Mouse (Mus musculus) frontal cortex, adult 2 months (tissue): ENCODE results near the gene Chml. TPM values are rescaled to one million over a fixed set of nuclear protein-coding genes. Genes with fewer than 3 reads are reported as not detected.
A peak's percentile ranks its signal among the peaks of the same experiment; 100 is the strongest.

Source experiments
- DNase-seq, 2 experiments: peaks; one replicate each; pipeline ENCODE4 v3.0.0; 2022; ENCODE audit warnings: low spot score in 1 of 2; ENCODE audit errors: extremely low spot score in 1 of 2
- polyA plus RNA-seq: library from polyadenylated mRNA; depleted of rRNA; stranded (reverse); fragments of >200 nt; gene quantifications from 2 replicates; pipeline ENCODE4 v1.2.3, GENCODE M21; 2012; rRNA removed

The Chml gene
- polyA plus RNA-seq = 4.2 and 4.6 TPM in 2 replicates

DNA sequence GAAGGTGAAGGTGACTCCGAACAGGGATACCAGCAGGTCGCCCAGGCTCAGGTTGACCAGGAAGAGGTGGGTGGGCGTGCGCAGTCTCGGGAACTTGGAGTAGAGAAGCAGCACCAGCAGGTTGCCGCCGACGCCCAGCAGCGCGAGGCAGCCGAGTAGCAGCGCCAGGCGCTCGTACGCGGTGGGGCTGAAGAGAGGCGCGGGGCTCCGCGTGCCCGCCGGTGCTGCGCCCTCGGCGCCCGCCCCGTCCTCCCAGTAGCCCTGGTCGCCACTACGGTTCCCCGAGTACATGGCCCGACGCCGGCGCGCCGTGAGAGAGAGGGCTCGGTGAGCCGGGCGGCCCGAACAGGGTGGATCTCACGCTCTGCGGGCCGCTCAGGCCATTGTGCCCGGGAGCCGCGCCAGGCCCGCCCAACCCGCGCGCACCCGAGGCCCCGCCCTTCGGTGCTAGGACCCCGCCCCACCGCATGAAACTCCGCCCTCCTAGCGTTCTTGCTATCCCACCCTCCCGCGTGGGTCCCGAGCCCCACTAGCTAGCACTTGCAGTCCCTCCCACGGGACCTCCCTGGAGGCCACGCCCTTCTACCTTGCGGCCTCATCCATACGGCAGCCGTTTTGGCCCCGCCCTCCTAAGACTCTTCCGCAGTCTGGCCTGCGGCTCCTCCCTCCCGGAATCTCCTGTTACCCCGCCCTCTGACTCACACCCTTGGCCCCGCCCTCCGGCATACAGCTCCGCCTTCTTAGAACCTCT is at the start of gene Chml, which contains the start of gene Opn3:
TSS of gene Chml (minus strand) at position 656 of the 751 bp plus-strand sequence.
TSS of gene Opn3 (minus strand) at position 531 of the 751 bp plus-strand sequence.
- DNase-seq = peak; percentile 96 to 97

DNA sequence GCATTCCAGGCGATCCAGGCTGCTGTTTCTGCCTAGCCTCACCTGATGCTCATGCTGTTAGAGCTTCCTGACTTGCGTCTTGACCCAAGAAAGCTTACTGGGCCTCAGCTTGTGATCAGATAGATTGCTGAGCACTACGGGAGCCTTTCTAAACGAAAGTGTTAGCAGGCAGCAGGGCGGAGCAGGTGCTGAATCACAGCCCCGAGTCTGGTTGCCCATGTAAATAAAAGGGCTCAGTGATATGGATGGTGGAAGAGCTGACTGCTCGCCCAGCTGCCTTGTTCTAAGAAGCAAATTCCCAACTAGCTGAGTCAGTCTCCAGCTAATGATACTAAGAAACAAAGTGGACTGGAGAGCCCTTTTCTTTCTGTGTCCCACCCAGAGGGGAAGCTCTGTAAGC is 33.1 kb upstream of the Chml start:
- no peak for DNase-seq

DNA sequence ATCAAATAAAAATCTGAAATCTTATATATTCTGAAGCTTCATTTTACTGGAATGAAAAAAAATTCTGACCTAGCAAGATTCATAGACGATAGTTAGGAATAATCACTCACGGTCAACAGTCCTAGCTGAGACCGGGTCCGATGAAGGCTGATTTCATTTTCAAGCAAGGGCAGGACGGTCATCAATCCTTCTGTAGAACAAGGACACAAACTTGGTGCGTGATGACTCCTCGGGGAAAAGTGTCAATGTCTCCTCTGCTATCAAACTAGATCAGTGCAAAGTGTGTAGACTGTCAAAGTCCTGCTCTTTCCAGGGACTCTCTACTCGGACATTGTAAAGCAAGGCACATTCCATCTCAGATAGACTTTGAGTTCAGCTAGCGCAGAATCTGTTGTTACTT is 24.1 kb upstream of the Chml start:
- no peak for DNase-seq

DNA sequence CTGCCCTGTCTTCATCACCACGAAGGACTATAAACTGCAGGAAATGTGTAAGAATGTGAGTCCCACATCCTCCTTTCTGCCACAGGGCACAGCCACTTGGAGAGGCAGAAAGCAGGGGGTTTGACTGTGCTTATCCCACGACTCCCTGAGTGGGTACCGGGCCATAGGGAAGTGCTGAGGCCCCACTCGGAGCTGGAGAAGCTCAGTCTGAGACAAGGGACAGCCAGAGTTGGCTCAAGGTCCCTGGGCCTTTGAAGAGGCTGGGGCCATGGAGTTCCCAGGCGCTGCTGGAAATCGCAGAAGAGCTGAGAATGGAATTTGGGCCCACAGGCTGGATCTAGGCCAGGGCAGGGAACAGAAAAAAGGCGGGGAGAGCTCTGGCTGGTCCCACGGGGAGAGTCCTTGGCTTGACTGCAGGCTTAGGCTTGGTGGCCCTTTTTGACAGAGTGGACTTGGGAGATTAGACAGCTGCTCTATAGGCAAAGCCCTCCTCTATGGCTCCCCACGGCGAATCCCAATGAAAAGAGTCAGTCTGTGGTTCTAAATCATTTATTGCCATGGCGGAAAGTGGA is 19.7 kb upstream of the Chml start:
- no peak for DNase-seq

DNA sequence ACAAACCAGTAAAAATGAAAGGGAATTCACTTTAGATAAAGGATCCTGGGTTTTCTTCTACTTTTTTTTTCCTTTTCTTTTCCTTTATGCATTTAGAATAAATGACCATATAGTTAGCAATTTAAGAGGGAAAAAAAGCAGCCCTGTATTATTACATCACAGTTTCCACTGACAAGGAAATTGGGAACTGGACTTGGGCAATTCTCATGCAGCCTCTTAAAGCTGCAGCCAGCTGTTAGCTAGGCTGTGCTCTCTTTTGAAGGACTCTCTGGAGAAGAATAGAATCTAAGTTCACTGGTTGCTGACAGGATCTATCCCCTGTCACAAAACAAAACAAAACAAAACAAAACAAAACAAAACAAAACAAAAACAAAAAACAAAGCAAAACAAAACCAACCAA is 15.3 kb upstream of the Chml start:
- DNase-seq = no peak

DNA sequence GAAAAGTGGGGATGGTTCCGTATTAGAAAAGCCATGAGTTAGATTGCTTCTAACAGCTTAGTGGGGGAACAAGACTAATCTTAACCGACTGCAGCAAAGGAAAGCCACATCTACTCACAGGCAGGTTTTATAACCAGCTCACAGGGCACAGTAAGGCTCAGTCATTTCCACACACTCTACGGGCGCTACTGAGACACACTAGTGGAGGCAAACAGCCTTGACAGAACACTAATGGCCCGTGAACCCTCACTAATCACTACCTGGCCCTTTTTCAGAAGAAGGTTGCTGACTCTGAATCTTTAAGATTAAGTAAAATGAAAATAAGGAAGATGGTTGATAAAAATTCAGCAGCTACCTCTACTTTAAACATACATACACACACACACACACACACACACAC is 14.9 kb upstream of the Chml start:
- DNase-seq = no peak

DNA sequence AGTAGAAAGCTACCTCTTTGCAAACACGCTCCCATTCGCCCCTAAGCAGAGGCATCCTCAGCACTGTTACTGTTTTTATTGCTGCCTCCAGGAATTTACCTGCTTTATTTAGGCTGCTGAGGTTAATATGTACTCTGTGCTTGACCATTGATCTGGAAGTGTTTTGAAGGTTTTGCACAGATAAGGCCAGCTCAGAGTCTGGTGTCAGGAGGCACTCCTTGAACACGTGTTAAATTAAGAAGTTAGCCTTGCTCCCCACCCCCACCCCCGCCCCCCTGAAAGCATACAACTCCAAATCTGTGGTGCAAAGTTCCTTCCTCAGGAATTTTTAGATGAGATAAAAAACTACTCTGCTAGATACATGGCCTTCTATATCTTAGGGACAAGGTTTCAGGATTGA is 8.4 kb upstream of the Chml start:
- DNase-seq = no peak

DNA sequence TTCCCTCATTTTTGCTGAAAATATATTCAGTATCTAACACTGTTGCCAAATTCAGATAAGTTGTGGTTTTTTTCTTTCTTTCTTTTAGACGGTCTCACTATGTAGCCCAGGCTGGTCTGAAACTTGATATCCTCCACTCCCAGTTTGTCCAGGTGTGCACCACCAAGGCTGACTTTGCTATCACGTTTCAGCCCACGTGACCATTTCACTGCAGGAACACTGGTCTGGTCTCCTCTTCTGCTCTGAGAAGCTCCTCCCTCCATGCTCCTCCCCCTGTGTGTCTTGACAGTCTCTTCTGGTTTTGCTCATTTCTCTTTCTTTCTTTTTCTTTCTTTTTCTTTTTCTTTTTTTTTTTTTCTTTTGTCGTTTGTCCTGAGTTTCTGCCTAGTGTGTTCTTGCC is 7.1 kb upstream of the Chml start:
- no peak for DNase-seq

DNA sequence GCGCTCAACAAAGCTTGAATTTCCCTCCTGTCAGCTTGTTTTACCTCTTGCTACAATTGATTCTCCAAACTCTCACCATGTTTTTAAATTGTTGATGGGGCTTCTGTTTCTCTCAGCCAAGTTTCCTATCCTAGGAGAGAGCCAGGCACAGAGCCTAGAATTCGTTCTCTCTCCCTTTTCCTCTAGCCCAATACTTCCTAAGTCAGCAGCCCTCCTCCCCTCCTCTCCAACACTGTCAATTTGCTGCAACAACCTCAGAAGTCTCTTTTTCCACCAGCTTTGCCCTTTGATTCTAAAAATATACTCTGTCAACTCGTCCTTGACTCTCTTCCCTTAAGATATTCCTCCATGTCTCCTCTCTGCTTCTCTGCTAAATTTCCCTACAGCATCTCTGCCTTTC is 6.7 kb upstream of the Chml start:
- DNase-seq = no peak

DNA sequence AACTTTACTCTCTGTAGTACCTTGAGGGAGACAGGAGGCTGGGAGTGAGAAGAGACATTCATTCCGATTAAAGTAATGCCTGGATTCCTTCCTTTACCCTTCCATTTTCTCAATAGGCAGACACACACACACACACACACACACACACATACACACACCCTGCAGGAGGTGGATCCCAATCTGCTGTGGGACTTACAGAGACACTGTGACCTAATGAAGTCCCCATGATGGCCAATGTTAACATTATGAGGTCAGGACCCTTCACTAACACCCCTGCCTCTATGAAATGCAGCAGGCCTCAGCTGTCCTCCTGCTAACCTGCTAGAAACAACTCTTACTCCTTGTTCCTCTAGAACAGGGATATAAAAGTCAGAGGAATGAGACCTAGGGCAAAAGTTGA is 5.6 kb upstream of the Chml start, which contains the start of gene Wdr64:
TSS of gene Wdr64 (plus strand) at position 301 of the 400 bp plus-strand sequence.
- no peak for DNase-seq

DNA sequence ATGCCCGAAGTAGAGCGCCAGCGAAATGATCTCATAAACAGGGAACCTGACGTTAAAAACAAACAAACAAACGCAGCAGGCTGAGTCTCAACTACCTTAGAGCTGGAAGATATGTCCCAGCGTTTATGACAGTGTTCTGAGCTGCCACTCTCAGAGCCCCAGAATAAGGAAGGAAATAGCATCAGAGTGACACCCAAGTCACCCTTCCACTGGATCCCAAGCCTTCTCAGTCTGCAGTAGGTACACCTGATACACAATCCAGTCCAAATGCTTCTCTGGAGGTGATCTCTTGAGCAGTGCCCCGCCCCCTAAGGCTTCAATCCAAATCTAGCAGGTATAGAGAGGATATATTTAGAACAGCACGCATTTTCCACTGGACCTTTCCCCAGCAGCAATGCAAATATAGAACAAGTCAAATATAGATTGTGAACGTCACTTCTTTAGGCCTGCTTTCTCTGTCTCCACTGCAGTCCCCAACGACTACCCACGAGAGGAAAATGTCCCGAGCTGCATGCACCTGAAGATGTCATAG is 794 bp upstream of the Chml start:
- peak in 1 of 2 experiments; percentile 35 for DNase-seq

DNA sequence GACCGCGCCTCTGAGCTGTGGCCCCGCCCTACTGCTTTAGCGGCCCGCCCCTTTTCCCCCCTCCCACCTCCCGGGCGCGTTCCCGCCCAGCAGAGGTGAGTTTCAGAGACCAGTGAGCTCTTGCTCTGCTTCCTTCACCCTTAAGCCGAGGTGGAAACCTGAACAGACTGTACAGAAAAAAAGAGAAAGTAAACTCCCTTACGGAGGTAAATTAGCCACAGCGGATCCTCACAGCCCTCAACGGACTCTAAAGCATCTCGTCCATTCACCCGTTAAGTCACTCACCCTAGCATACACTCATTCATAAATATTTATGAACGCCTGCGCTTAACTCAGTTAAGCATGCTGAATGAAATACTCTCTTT is 278 bp upstream of the Chml start:
- DNase-seq = no peak

DNA sequence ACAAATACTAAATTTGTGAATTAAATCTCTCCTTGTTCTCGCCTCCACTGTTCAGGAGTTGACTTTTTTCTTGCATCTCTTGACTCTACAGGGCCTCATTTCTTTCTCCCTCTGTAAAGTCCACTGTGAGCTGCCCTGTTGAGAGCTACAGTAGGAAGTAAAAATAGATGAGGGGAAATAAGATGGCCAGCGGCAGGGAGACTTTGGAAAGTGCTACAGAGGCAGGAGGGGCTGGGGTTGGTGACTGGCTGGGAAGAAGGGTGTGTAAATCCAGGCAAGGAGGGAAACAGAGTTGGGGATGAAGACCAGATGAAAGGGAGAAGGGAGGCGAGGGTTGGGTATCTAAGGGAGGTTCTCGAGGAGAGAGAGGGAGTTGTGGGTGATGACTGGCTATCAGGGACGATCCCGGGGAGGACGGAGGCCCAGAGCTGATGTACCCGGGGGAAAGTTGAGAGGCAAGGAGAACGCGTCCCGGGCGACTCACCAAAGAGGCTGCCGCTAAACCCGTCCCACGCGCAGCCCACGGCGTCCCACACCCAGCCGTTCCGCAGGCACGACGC is 935 bp downstream of the Chml start:
- no peak for DNase-seq

DNA sequence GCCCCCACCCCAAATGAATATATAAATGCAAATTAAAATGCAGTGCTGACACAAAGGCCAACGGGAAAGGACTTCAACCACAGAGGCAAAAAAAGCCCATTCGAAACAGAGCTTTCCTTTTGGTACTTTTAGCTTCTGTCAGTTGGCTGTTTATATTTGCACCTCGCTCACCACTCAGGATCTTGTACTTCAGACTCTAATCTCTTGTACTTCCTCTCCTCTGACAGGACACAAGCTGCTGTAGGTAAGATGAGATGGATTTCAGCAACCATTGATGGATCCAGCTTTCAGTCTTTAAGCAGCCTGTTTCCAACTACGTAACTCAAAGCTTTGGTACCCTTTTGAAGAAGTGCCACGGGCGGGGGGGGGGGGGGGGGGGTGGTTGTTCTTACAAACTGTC is 11.7 kb downstream of the Chml start:
- DNase-seq = no peak

DNA sequence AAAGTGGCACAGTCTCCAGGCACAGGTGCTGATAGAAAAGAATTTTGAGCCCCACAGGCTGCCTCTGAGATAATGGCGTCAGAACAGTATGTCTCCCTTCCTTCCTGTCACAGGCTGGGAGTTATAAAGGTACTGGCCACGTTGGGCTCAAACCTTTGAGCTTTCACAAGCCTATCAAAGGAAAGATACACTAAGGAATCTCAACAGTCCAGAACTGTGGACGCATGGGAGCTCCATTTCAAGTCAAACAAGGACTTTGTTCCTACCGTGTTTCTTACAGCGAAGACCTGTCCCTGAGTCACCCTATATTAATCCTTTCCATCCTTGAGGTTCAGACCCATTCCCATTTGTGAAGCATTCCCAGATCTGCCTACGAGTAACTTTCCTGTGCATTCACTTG is 15.2 kb downstream of the Chml start:
- no peak for DNase-seq

DNA sequence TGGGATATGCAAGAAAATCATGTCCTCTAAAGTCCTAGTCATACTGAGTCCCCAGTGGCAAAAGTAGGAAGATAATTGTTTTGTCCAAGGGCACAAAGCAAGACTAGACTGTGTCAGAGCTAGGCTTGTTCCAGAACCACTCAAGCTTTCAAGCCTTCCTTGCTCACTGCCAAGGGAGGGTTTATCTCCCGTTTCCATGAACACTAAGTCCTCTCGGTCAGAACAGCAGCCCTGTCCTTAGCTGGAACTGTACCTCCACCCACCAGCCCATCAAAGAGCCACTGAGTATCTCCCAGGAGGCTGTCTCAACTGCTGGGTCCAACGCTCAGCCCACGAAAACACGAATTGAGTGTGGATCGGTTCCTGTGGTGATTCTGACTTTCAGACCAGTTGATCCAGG is 17.6 kb downstream of the Chml start:
- DNase-seq = no peak

DNA sequence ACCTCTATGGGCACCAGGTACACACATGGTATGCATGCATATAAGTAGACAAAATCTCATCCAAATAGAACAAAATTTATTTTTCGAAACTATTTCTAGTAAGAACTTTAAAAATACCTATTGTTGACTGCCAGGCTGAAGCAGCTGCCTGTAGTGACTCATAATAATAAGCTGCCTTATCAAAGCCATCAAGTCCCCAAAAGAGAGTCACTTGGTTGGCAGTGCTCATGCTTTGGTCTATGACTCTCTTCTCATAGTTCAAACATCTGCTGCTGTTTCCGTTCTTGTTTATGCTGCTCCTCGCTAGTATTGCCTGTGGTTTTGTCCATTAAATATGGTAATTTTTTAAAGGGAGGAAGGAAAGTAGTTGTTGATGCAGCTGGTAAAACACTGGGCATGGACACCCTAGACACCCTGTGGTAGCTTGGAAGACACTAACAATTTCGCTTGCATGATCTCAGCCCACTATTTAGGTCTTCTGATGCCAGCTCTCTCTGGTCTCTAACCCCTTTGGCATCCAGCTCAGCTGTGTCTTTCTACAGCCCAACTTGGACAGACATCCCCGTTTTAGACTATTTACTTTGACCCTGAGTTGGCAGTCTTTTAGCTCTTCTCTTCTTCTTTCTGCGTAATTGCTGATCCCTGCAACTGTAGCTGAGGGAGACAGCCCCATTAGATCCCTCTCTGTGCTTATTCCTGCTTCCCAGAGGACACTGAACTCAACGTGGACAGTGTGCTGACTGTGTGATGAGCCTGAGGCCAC is 19.0 kb downstream of the Chml start:
- DNase-seq = no peak

DNA sequence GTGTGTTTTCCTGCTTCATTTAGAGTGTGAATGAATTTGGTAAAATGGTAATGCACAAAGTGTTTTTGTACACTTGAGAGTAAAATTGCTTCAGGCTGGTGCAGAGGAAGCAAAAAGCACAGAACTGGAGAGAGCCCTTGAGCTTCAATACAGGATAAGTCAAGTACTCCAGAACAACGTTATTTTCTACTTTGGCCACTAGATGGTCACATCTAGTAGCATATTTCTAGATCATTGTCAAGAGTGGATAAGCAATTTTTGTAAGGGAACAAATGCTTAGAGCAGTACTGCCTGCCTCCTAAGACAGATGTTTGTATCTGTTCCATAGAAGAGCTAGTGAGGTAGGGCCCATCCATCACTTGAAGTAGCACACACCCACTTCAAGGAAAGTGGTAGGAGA is 21.1 kb downstream of the Chml start:
- DNase-seq = no peak

DNA sequence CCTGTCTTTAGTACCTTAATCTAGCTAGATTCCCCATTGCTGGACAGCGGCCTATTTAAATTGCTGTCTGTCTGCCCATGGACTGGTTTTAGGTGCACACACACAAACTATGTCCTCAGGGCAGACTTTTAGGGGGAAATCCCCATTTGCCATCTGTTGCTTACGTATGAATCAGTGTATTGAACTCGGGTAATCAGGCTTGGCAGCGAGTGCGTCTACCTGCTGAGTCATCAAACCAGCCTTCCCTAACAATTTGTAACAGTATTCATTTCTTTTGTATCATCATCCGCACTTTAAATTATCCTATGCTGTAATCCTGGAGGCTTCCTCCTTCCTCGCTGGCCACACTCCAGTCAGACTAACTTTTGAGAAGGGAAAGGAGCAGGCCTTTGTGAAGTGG is 22.7 kb downstream of the Chml start:
- no peak for DNase-seq

DNA sequence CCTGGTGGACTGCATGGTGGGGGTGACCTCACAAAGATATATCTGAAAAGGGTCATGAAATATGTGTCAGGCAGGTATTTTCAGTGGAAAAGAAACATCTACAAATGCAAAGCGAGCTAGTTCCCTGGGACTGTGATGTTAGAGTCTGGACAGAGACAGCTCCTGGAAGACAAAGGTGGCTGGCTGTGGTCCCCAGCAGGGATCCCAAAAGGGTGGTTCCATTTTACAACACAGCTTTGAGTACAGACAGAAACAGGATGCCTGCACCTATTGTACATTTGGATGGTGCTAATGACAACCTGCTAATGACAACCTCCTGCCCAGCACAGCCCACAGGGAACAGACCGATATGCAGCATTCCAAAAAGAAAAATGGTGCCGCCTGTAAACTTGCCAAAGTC is 23.2 kb downstream of the Chml start:
- DNase-seq = no peak
